Mouse (Mus musculus): ENCODE results near the gene Rasl10b.

Gene Rasl10b

GRCm38 (mm10) chr11:83429355-83429754, 20.4 kb downstream of the Rasl10b start, which contains the start of gene Gas2l2:
Gene Gas2l2 (minus strand): TSS chr11:83429455.
- no peak for DNase-seq (ENCODE audit: low spot score in 2 of 2)

GRCm38 (mm10) chr11:83432533-83432932, 23.6 kb downstream of the Rasl10b start:
- DNase-seq (ENCODE audit: low spot score in 2 of 2) = no peak

- DNase-seq (ENCODE audit: low spot score in 2 of 2) = no peak
Measured at GRCm38 (mm10) chr11:83437377-83437776, 28.4 kb downstream of the Rasl10b start, which contains the start of gene 1700020L24Rik. Gene 1700020L24Rik (plus strand): TSS chr11:83437677.

GRCm38 (mm10) chr11:83439426-83440060, 30.6 kb downstream of the Rasl10b start:
- DNase-seq (ENCODE audit: low spot score in 2 of 2) = no peak

- peak; percentile 66 to 83 for DNase-seq (ENCODE audit: low spot score in 2 of 2)
Measured at GRCm38 (mm10) chr11:83440081-83441064, 31.4 kb downstream of the Rasl10b start.

GRCm38 (mm10) chr11:83441235-83441634, 32.3 kb downstream of the Rasl10b start:
- no peak for DNase-seq (ENCODE audit: low spot score in 2 of 2)

- DNase-seq (ENCODE audit: low spot score in 2 of 2) = peak in 1 of 2 experiments; percentile 75
Measured at GRCm38 (mm10) chr11:83442596-83443267, 33.8 kb downstream of the Rasl10b start.

GRCm38 (mm10) chr11:83443824-83444223, 34.9 kb downstream of the Rasl10b start:
- DNase-seq (ENCODE audit: low spot score in 2 of 2) = no peak

GRCm38 (mm10) chr11:83445001-83445400, 36.1 kb downstream of the Rasl10b start:
- DNase-seq (ENCODE audit: low spot score in 2 of 2) = no peak

GRCm38 (mm10) chr11:83447612-83448011, 38.7 kb downstream of the Rasl10b start:
- no peak for DNase-seq (ENCODE audit: low spot score in 2 of 2)

- no peak for DNase-seq (ENCODE audit: low spot score in 2 of 2)
Measured at GRCm38 (mm10) chr11:83448021-83448926, 39.3 kb downstream of the Rasl10b start.

- no peak for DNase-seq (ENCODE audit: low spot score in 2 of 2)
Measured at GRCm38 (mm10) chr11:83448927-83449236, 39.9 kb downstream of the Rasl10b start.

- DNase-seq (ENCODE audit: low spot score in 2 of 2) = no peak
Measured at GRCm38 (mm10) chr11:83449298-83449697, 40.4 kb downstream of the Rasl10b start.

GRCm38 (mm10) chr11:83450550-83450949, 41.6 kb downstream of the Rasl10b start:
- no peak for DNase-seq (ENCODE audit: low spot score in 2 of 2)

GRCm38 (mm10) chr11:83451281-83451680, 42.3 kb downstream of the Rasl10b start:
- DNase-seq (ENCODE audit: low spot score in 2 of 2) = no peak

GRCm38 (mm10) chr11:83454548-83454947, 45.6 kb downstream of the Rasl10b start:
- no peak for DNase-seq (ENCODE audit: low spot score in 2 of 2)

GRCm38 (mm10) chr11:83455608-83456007, 46.7 kb downstream of the Rasl10b start:
- DNase-seq (ENCODE audit: low spot score in 2 of 2) = no peak

- no peak for DNase-seq (ENCODE audit: low spot score in 2 of 2)
Measured at GRCm38 (mm10) chr11:83457257-83457656, 48.3 kb downstream of the Rasl10b start.

- no peak for DNase-seq (ENCODE audit: low spot score in 2 of 2)
Measured at GRCm38 (mm10) chr11:83457912-83458601, 49.1 kb downstream of the Rasl10b start.

GRCm38 (mm10) chr11:83461462-83462027, 52.6 kb downstream of the Rasl10b start:
- peak in 1 of 2 experiments; percentile 0 for DNase-seq (ENCODE audit: low spot score in 2 of 2)
